Mouse (Mus musculus) urinary bladder, postnatal 25 days (tissue): ENCODE measurements around the gene Ccl4.

ENCODE experiments used
- DNase-seq: peaks from one replicate; pipeline ENCODE4 v3.0.0; 2022; ENCODE audit warnings: low spot score

Ccl4 gene

GRCm38 (mm10) chr11:83675665-83676064 is 13.3 kb downstream of the Ccl4 start:
- DNase-seq, result no peak

- no peak for DNase-seq
These were observed 27.5 kb downstream of the Ccl4 start for GRCm38 (mm10) chr11:83689918-83690317.

- DNase-seq, result no peak
These were observed 29.6 kb downstream of the Ccl4 start for GRCm38 (mm10) chr11:83692008-83692407.

- no peak for DNase-seq
These were observed 41.3 kb downstream of the Ccl4 start, which contains the start of gene Wfdc17 for GRCm38 (mm10) chr11:83703705-83704104. Wfdc17 (plus strand) TSS chr11:83703991.

- DNase-seq, result no peak
These were observed 46.3 kb downstream of the Ccl4 start, which contains the start of gene Wfdc18 for GRCm38 (mm10) chr11:83708715-83709114. Wfdc18 (plus strand) TSS chr11:83709015.

- DNase-seq, result no peak
These were observed 47.3 kb downstream of the Ccl4 start for GRCm38 (mm10) chr11:83709683-83710082.

GRCm38 (mm10) chr11:83712671-83713070 is 50.3 kb downstream of the Ccl4 start:
- DNase-seq, result no peak

GRCm38 (mm10) chr11:83713925-83714324 is 51.5 kb downstream of the Ccl4 start:
- no peak for DNase-seq
